Mouse (Mus musculus) hindbrain, embryonic 10.5 days (tissue): ENCODE results near the gene Gm10392. TPM values are rescaled to one million over a fixed set of nuclear protein-coding genes. Genes with fewer than 3 reads are reported as not detected.
A peak's percentile ranks its signal among the peaks of the same experiment; 100 is the strongest.

Source experiments
- DNase-seq: peaks from one replicate; pipeline ENCODE4 v3.0.0-alpha.2; 2017; ENCODE audit warnings: low spot score
- H3K27ac ChIP-seq: fragments of 300-500 bp; sonication (generic); 2 replicates; pipeline ENCODE4 v1.5.1; 2016; ENCODE audit warnings: mild to moderate bottlenecking, moderate library complexity
- H3K27me3 ChIP-seq: fragments of 300-500 bp; sonication (generic); 2 replicates; pipeline ENCODE4 v1.6.1; 2016; ENCODE audit warnings: mild to moderate bottlenecking; ENCODE audit not compliant: poor library complexity, insufficient read depth, severe bottlenecking
- H3K36me3 ChIP-seq: fragments of 300-500 bp; sonication (generic); 2 replicates; pipeline ENCODE4 v1.6.1; 2016; ENCODE audit warnings: mild to moderate bottlenecking, moderate library complexity
- H3K4me1 ChIP-seq: fragments of 300-500 bp; sonication (generic); replicated peaks from 2 replicates; pipeline ENCODE4 v1.6.1; 2016; ENCODE audit warnings: mild to moderate bottlenecking
- H3K4me3 ChIP-seq: fragments of 300-500 bp; sonication (generic); 2 replicates; pipeline ENCODE4 v1.5.1; 2016; ENCODE audit warnings: mild to moderate bottlenecking, moderate library complexity
- H3K9me3 ChIP-seq: fragments of 300-500 bp; sonication (generic); 2 replicates; pipeline ENCODE4 v1.6.1; 2016; ENCODE audit warnings: mild to moderate bottlenecking, moderate library complexity
- WGBS: fragments of 180-500 bp; shearing (Covaris S2); methylation state at CpG from one replicate; pipeline ENCODE4 v1.1.7; 2016; 5-methylcytosine and 5-hydroxymethylcytosine counted together
- polyA plus RNA-seq: library from polyadenylated mRNA; unstranded; fragments of >200 nt; fragmentation: Nextera tagmentation; extraction: Ambion mirVana; gene quantifications from 2 replicates; pipeline ENCODE4 v1.2.1, GENCODE M21; 2016

Gene Gm10392
- polyA plus RNA-seq, 1 experiment from 2014 or later: 0.21 TPM

- H3K27me3 ChIP-seq: no peaks in the 10 kb centered on the region
- H3K9me3 ChIP-seq: no peaks in the 10 kb centered on the region
- peak overlapping the region; percentile 96 for H3K4me3 ChIP-seq
- 76% methylated on average over 6 of the region's 6 CpGs for WGBS
- peak overlapping the region; percentile 97 for H3K27ac ChIP-seq
- DNase-seq: no peak
- H3K36me3 ChIP-seq: peaks cover 17% of the 10 kb centered on the region
- peaks cover 95% of the 10 kb centered on the region for H3K4me1 ChIP-seq
Observed at GRCm38 (mm10) chr11:77494782-77495181, 24.2 kb downstream of the Gm10392 start.

- Histone ChIP-seq H3K9me3 (no peaks in the 10 kb centered on the region), H3K36me3 (peaks cover 12% of the 10 kb centered on the region), H3K27ac (peak overlapping the region; percentile 97), H3K4me3 (peak overlapping the region; percentile 96), H3K4me1 (peaks cover 91% of the 10 kb centered on the region), H3K27me3 (no peaks in the 10 kb centered on the region)
- WGBS: 37% methylated on average over 4 of the region's 4 CpGs
- no peak for DNase-seq
Observed at GRCm38 (mm10) chr11:77494344-77494676, 24.7 kb downstream of the Gm10392 start.

- WGBS: 2% methylated on average over 65 of the region's 74 CpGs
- peaks cover 91% of the 10 kb centered on the region for H3K4me1 ChIP-seq
Observed at GRCm38 (mm10) chr11:77493512-77494343, 25.3 kb downstream of the Gm10392 start, which contains the start of gene Git1. Git1 (plus strand) TSS chr11:77493562.

DNA sequence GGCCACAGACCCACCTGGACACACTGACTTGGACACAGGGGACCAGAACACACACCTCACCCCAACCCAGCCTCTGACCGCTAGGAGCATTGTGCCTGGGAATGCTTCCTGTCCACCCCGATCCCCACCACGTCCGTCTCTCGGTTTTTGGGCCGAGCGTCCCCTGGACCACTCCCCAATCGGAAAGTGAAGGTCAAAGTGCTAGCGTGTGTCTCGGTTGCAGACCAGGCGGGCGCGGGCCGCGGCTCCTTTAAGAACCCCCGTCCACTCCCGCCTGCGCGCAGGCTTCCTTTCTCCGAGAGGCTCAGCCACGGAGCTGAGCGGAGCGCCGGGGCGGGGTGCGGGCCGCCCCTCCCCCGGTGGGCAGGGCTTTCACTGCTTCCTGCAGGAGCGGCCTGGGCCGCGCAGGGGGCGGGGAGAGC, 26.1 kb downstream of the Gm10392 start:
- H3K9me3 ChIP-seq: no peaks in the 10 kb centered on the region
- peak overlapping the region; percentile 96 for H3K4me3 ChIP-seq
- peaks cover 91% of the 10 kb centered on the region for H3K4me1 ChIP-seq
- no peaks in the 10 kb centered on the region for H3K27me3 ChIP-seq
- H3K36me3 ChIP-seq: 0 out of 2 replicates have a peak, but pooled peaks cover 3% of the 10 kb centered on the region
- peak overlapping the region; percentile 97 for H3K27ac ChIP-seq
- WGBS: under 1% methylated on average over 32 of the region's 32 CpGs
- DNase-seq: peak; percentile 90

More at GRCm38 (mm10) chr11:77493512-77494343, 25.3 kb downstream of the Gm10392 start, which contains the start of gene Git1:
- peaks cover 6% of the 10 kb centered on the region for H3K36me3 ChIP-seq
- H3K27me3 ChIP-seq: no peaks in the 10 kb centered on the region
- peak; percentile 56 for DNase-seq
- peak within 1 kb of the TSS; percentile 96 for H3K4me3 ChIP-seq
- peak within 1 kb of the TSS; percentile 97 for H3K27ac ChIP-seq
- no peaks in the 10 kb centered on the region for H3K9me3 ChIP-seq

DNA sequence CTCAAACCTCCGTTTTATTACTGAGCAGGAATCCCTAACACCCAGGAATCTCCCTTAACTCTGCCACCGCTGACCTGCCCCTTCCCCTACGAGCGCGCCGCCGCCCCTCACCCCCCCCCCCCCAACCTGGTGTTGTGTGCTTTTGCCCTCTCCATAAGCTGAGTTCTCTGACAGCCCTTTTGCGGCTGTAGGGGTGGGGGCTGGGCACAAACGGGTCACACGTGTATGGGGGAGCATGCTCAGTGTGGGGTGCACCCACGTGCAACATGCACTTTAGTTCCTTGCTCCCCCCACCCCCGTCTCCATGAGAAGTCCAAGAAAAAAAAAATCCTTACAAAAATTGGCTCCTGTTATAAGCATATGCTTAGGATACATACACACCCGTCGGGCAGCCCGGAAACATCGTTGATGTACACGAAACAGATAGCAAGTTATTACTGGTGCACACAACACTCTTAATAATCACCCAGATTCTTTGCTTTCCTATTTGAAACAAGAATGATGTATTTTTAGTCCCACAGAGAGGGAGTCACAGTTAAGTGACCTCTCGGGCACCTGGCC, 26.6 kb downstream of the Gm10392 start:
- under 1% methylated on average over 18 of the region's 18 CpGs for WGBS
- Histone ChIP-seq H3K4me1 (peaks cover 91% of the 10 kb centered on the region), H3K36me3 (0 out of 2 replicates have a peak, but pooled peaks cover 3% of the 10 kb centered on the region), H3K9me3 (no peaks in the 10 kb centered on the region), H3K4me3 (peak overlapping the region; percentile 96), H3K27ac (peak overlapping the region; percentile 97), H3K27me3 (no peaks in the 10 kb centered on the region)
- DNase-seq: peak; percentile 30

- Histone ChIP-seq H3K27me3 (no peaks in the 10 kb centered on the region), H3K4me1 (peaks cover 91% of the 10 kb centered on the region), H3K9me3 (no peaks in the 10 kb centered on the region), H3K36me3 (0 out of 2 replicates have a peak, but pooled peaks cover 3% of the 10 kb centered on the region), H3K27ac (peak overlapping the region; percentile 97), H3K4me3 (peak overlapping the region; percentile 96)
- WGBS: under 1% methylated on average over 23 of the region's 23 CpGs
- DNase-seq: peak; percentile 86
Observed at GRCm38 (mm10) chr11:77491502-77492291, 27.3 kb downstream of the Gm10392 start.

GRCm38 (mm10) chr11:77491123-77491501, 27.9 kb downstream of the Gm10392 start:
- H3K27ac ChIP-seq: peak overlapping the region; percentile 97
- under 1% methylated on average over 13 of the region's 13 CpGs for whole genome bisulfite sequencing
- H3K27me3 ChIP-seq: no peaks in the 10 kb centered on the region
- DNase-seq: peak; percentile 98
- no peaks in the 10 kb centered on the region for H3K9me3 ChIP-seq
- H3K4me3 ChIP-seq: peak overlapping the region; percentile 96
- 0 out of 2 replicates have a peak, but pooled peaks cover 3% of the 10 kb centered on the region for H3K36me3 ChIP-seq
- H3K4me1 ChIP-seq: peaks cover 93% of the 10 kb centered on the region

DNA sequence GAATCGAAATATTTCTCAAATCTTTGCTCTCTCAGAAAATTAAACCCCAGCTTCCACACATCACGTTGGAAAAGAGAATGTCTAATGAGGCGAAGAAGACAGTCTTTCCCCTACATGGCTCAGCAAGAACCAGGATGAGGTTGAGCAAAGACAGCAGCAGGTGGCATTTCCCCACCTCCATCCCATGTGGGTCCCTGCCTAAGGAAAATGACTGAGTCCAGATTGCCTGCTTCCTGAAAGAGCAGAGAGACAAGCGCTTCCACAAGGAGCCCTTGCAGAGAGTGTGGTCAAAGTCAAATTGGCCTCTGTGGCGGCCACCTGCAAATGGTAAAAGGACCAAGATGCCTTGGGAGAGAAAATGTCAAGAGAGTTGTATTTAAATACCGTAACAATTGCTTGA, 28.5 kb downstream of the Gm10392 start:
- no peaks in the 10 kb centered on the region for H3K9me3 ChIP-seq
- DNase-seq: no peak
- no peaks in the 10 kb centered on the region for H3K27me3 ChIP-seq
- H3K4me3 ChIP-seq: peak overlapping the region; percentile 91
- peaks cover 93% of the 10 kb centered on the region for H3K4me1 ChIP-seq
- peak overlapping the region; percentile 97; the same call in 1 of the 2 replicates for H3K27ac ChIP-seq
- 65% methylated on average over 6 of the region's 6 CpGs for WGBS
- H3K36me3 ChIP-seq: 0 out of 2 replicates have a peak, but pooled peaks cover under 1% of the 10 kb centered on the region

GRCm38 (mm10) chr11:77489591-77490235, 29.3 kb downstream of the Gm10392 start, which contains the start of gene Ankrd13b:
Ankrd13b (minus strand) TSS chr11:77489678.
- Histone ChIP-seq H3K36me3 (no peaks in the 10 kb centered on the region), H3K27me3 (no peaks in the 10 kb centered on the region), H3K4me3 (peak within 1 kb of the TSS; percentile 91), H3K9me3 (no peaks in the 10 kb centered on the region), H3K4me1 (peaks cover 91% of the 10 kb centered on the region), H3K27ac (peak within 1 kb of the TSS; percentile 97)
- 4% methylated on average over 86 of the region's 87 CpGs for WGBS
- DNase-seq: peak; percentile 84

DNA sequence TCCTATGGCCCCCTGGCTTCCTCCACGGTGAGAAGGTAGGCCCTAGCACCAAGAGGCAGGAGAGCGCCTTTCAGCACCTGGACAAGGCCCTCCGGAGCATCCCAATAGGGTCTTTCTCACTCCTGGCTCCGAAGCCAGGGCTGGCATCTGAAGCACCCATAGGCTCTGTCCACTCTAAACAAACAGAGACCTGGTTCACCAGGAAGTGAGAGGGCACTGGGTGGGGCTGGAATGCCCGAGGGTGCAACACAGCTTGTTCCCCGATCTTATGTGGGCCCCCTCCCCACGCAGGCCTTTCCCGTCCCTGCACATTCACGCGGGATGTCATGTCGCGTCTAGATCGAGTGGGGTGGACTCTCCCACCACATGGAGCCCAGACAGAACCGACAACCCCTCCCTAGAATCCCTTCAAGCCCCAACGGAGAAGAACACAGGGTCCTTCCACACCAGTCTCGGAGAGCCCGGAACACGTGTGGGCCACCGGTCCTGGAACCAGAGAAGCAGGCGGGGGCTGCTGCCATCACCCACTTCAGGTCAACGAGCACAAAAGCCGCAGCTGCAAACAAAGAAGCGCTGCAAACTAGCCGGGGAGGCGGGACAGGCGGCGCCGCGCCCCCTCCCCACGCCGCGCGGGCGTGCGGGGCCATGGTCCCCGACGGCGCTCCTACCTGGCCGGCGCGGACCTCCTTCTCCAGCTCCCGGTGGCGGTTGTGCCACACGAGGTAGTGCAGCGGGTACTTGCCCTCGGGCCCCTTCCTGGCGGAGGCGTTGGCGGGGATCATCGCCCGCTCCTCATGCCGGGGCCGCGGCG, 30.0 kb downstream of the Gm10392 start:
- Histone ChIP-seq H3K4me3 (peak overlapping the region; percentile 91), H3K27ac (peak overlapping the region; percentile 95), H3K9me3 (no peaks in the 10 kb centered on the region), H3K36me3 (no peaks in the 10 kb centered on the region), H3K4me1 (peaks cover 84% of the 10 kb centered on the region), H3K27me3 (no peaks in the 10 kb centered on the region)
- 3% methylated on average over 55 of the region's 55 CpGs for WGBS
- DNase-seq: peak; percentile 44

DNA sequence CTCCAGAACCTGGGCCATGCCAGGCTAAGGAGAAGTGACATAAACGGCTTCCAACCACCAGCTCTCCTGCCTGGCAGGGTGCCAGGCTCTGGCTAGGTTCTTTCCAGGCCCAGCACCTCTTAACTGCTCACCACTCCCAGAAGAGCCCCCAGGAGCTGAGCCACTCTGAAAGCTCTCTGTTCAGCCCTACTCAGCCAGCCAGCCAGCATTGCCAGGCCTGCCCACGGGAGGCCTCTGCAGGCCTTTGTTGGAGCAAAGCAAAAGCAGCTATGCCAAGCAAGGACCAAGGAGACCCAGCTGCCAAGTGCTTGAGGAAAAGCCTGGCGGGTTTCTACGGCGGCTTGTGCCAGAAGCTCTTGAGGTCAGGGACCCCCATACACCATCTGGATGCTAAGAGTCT, 32.2 kb downstream of the Gm10392 start:
- Histone ChIP-seq H3K27me3 (no peaks in the 10 kb centered on the region), H3K9me3 (no peaks in the 10 kb centered on the region), H3K4me3 (peak overlapping the region; percentile 20; the same call in 1 of the 2 replicates), H3K36me3 (no peaks in the 10 kb centered on the region), H3K4me1 (peaks cover 79% of the 10 kb centered on the region), H3K27ac (peak overlapping the region; percentile 62; the same call in 1 of the 2 replicates)
- WGBS: 70% methylated on average over 5 of the region's 5 CpGs
- DNase-seq: no peak
